Mouse (Mus musculus): Measurements from ENCODE around the gene Gm5127. TPM values are rescaled to one million over a fixed set of nuclear protein-coding genes. Genes with fewer than 3 reads are reported as not detected.

The Gm5127 gene
- total RNA-seq (2023; ENCODE audit: inconsistent age), result 0.36 to 1.2 TPM (median 0.92 TPM) in 4 replicates

GRCm38 (mm10) chrX:106582886-106583285 lies at the start of gene Gm5127:
TSS of gene Gm5127 (plus strand) at chrX:106583186.

GRCm38 (mm10) chrX:106603386-106603785 lies 20.4 kb downstream of the Gm5127 start, which contains the start of gene Cysltr1:
TSS of gene Cysltr1 (minus strand) at chrX:106603679.

Other genes starting within 250 kb of the Gm5127 start
- gene Fndc3c1, start 97.8 kb upstream of the Gm5127 start, total RNA-seq (2023; ENCODE audit: inconsistent age), result not detected in 4 replicates
- 0.15 to 0.29 TPM (median 0.16 TPM) in 4 replicates for gene Cysltr1, start 20.5 kb downstream of the Gm5127 start, total RNA-seq (2023; ENCODE audit: inconsistent age)

Measured in B cell, adult (primary cell).